Mouse (Mus musculus) liver, adult 2 months (tissue): ENCODE results near the gene Fam114a1.

Experiments used
- CTCF ChIP-seq: fragments of 200-500 bp; IDR thresholded peaks from 2 replicates; pipeline ENCODE4 v1.5.1; 2011; ENCODE audit warnings: low read depth, low read length, control low read depth
- POLR2A ChIP-seq: fragments of 200-500 bp; IDR thresholded peaks from 2 replicates; pipeline ENCODE4 v1.6.1; 2011; ENCODE audit warnings: low read length, control low read depth; ENCODE audit not compliant: insufficient read depth; ENCODE audit errors: extremely low read depth

DNA sequence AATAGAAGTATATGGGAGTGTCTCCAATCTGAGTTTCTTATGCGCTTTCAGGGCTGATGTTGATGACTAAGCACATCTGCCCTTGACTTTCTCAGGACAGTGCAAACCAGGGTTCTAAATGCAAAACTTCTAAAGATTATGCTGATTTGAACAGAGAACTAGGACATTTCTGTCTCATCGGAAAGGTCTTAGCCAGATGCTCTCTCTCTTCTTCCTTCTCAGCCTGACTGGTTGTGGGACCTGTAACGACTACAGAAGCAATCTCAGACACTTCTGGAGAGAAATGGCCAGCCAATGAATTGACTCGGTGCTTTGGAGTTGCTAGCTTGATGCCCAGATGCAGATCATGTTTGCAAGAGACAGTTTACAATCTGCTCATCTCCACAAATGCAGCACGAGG is 80.0 kb downstream of the Fam114a1 start:
- TF ChIP-seq CTCF (no peak), POLR2A (no peak)
